Mouse (Mus musculus) lung, postnatal 0 days (tissue): ENCODE data around the gene Lcmt1. TPM values are rescaled to one million over a fixed set of nuclear protein-coding genes. Genes with fewer than 3 reads are reported as not detected.
A peak's percentile ranks its signal among the peaks of the same experiment; 100 is the strongest.

Experiments
- ATAC-seq: fragments of 200-750 bp; cut with Nextera tagmentation; 2 replicates; pipeline ENCODE4 v1.8.0; 2017; ENCODE audit warnings: moderate library complexity
- DNase-seq: peaks from one replicate; pipeline ENCODE4 v3.0.0-alpha.2; 2016; ENCODE audit warnings: low spot score
- H3K27ac ChIP-seq: fragments of 300-500 bp; sonication (generic); 2 replicates; pipeline ENCODE4 v1.5.1; 2014; ENCODE audit warnings: antibody characterized with exemption, mild to moderate bottlenecking, low read length, mixed read lengths
- H3K27me3 ChIP-seq: fragments of 300-500 bp; sonication (generic); replicated peaks from 2 replicates; pipeline ENCODE4 v1.6.1; 2014; ENCODE audit warnings: low read length, mixed read lengths; ENCODE audit not compliant: insufficient read depth
- H3K36me3 ChIP-seq: fragments of 300-500 bp; sonication (generic); 2 replicates; pipeline ENCODE4 v1.6.1; 2014; ENCODE audit warnings: low read length, mixed read lengths; ENCODE audit not compliant: insufficient read depth
- H3K4me1 ChIP-seq: fragments of 300-500 bp; sonication (generic); 2 replicates; pipeline ENCODE4 v1.6.1; 2014; ENCODE audit warnings: antibody characterized with exemption, low read depth, low read length, mixed read lengths; ENCODE audit not compliant: insufficient read depth
- H3K4me2 ChIP-seq: fragments of 300-500 bp; sonication (generic); replicated peaks from 2 replicates; pipeline ENCODE4 v1.6.1; 2014; ENCODE audit warnings: low read depth, mild to moderate bottlenecking, low read length, moderate library complexity, mixed read lengths
- H3K4me3 ChIP-seq: fragments of 300-500 bp; sonication (generic); 2 replicates; pipeline ENCODE4 v1.5.1; 2014; ENCODE audit warnings: low read depth, low read length
- H3K9ac ChIP-seq: fragments of 300-500 bp; sonication (generic); replicated peaks from 2 replicates; pipeline ENCODE4 v1.6.1; 2014; ENCODE audit warnings: low read depth, mild to moderate bottlenecking
- H3K9me3 ChIP-seq: fragments of 300-500 bp; sonication (generic); 2 replicates; pipeline ENCODE4 v1.6.1; 2016; ENCODE audit warnings: low read length, mixed read lengths
- CTCF ChIP-seq: IDR thresholded peaks from 2 replicates; pipeline ENCODE4 v1.5.1; 2016; ENCODE audit warnings: antibody characterized with exemption, mild to moderate bottlenecking
- EP300 ChIP-seq: IDR thresholded peaks from 2 replicates; pipeline ENCODE4 v1.6.1; 2016; ENCODE audit warnings: antibody characterized with exemption, mild to moderate bottlenecking, control low read depth
- WGBS: fragments of 180-500 bp; shearing (Covaris S2); extraction: QIAGEN DNeasy Blood & Tissue Kit; methylation state at CpG from one replicate; pipeline ENCODE4 v1.1.7; 2014; 5-methylcytosine and 5-hydroxymethylcytosine counted together
- polyA plus RNA-seq: library from polyadenylated mRNA; unstranded; fragments of >200 nt; fragmentation: Nextera tagmentation; extraction: Ambion mirVana; gene quantifications from 2 replicates; pipeline ENCODE4 v1.2.1, GENCODE M21; 2015

The Lcmt1 gene
- polyA plus RNA-seq: 24.4 and 26.0 TPM in 2 replicates

DNA sequence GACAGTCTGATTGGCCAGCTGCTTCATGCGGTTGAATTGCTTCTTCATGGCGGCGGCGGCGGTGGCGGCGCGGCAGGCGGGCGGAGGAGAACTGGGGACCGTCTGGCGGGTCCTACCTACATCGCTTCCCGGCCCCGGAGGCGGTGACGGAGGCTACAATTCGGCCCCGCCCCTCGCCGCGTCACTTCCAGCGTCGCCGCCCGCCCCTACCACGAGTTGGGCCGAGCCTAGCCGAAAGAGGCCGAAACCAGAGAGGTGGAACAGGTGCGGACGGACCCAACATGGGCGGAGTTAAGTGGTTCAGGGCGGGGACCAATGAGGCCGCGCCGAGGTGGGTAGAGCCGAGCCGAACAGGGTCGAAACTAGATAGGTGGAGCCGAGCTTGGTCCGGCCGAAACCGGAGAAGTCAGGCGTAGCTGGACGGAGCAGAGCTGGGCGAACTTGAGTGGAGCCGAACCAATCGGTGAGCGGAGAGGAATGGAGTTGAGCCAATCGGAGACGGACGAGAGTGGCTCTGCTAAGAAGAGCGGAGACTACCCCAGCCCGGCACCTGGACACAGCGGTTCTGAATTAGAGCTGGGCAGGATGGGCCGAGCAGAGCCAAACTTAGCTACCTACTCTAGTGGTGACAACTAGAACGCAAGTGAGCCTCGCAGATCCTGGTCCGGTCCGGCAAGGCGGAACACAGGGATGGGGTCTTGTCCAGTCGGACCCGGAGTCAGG, at the start of gene Lcmt1, which contains the start of gene Arhgap17:
Gene Lcmt1 (plus strand): TSS at position 26 of the 723 bp plus-strand sequence.
Gene Arhgap17 (minus strand): TSS at position 157 of the 723 bp plus-strand sequence.
- TF ChIP-seq CTCF (peak; percentile 27), EP300 (no peak)
- Histone ChIP-seq H3K27me3 (no peaks in the 10 kb centered on the region), H3K9ac (peak within 1 kb of the TSS; percentile 84), H3K4me1 (peaks cover 5% of the 10 kb centered on the region; the same call in 1 of the 2 replicates), H3K36me3 (no peaks in the 10 kb centered on the region), H3K27ac (peak within 1 kb of the TSS; percentile 90), H3K4me3 (peak within 1 kb of the TSS; percentile 94), H3K4me2 (peak within 1 kb of the TSS; percentile 91), H3K9me3 (no peaks in the 10 kb centered on the region)
- under 1% methylated on average over 58 of the region's 64 CpGs for WGBS
- ATAC-seq: peak; percentile 95
- DNase-seq: peak; percentile 99

DNA sequence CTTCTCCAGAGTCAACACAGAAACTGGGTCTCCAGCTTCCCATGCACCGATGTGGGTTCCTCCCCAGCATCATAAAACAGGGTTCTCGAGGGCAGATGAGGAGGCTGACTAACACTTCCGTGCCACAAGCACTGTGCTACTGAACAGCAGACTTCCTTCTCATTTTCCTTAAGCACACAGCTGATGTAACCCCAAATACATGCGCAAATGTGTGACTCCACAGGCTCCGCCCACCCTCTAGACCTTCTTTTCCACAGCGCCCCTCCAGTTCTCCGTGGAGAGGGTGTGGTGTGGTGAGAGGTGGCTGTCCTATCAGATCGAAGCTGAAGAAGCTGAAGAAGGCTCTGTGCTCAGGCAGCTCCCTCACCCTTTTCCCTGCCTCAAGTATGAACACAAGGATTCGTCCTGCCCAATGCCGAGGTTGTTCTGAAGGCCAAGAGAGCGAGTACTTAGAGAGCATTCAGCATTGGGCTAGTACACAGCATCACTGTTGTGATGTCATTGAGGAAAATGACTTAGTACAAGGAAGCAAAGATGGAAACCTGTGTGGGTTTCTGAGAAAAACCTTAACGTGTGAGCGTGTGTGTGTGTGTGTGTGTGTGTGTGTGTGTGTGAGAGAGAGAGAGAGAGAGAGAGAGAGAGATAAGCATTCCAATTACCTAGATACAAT, 47.0 kb upstream of the Lcmt1 start:
- peak; percentile 85 for ATAC-seq
- Histone ChIP-seq H3K36me3 (peaks cover 20% of the 10 kb centered on the region; the same call in 1 of the 2 replicates), H3K9ac (no peak overlapping the region), H3K4me3 (no peak overlapping the region), H3K27ac (peak overlapping the region; percentile 3), H3K4me2 (no peak overlapping the region), H3K27me3 (no peaks in the 10 kb centered on the region), H3K9me3 (no peaks in the 10 kb centered on the region), H3K4me1 (no peaks in the 10 kb centered on the region)
- peak; percentile 90 for DNase-seq
- WGBS: 56% methylated on average over 13 of the region's 13 CpGs
- TF ChIP-seq EP300 (no peak), CTCF (peak; percentile 10; the same call in 1 of the 2 replicates)

DNA sequence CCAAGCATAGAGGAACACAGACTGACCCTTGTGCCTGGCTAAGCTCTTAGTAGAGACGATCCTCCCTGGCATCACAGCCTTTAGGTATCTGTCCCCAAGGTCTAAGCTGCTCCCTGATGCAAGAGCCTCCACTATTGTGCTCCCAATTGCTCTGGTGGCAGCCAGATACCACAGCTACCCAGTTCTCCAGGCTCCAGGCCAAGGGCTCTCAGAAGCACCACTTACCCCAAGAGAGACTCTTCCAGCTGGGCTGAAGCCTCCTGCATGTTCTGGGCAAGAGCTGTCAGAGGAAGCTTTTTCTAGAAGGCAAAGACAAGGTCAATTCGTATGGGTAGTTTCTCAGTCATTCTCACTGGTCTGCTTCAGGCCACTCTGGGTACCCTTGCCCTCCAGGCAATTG, 46.2 kb upstream of the Lcmt1 start:
- peak; percentile 63 for ATAC-seq
- Histone ChIP-seq H3K9me3 (no peaks in the 10 kb centered on the region), H3K4me1 (no peaks in the 10 kb centered on the region), H3K36me3 (peaks cover 20% of the 10 kb centered on the region; the same call in 1 of the 2 replicates), H3K27ac (peak overlapping the region; percentile 57; the same call in 1 of the 2 replicates), H3K4me3 (no peak overlapping the region), H3K9ac (no peak overlapping the region), H3K27me3 (no peaks in the 10 kb centered on the region), H3K4me2 (no peak overlapping the region)
- DNase-seq: peak; percentile 67
- WGBS: 63% methylated on average over 2 of the region's 2 CpGs
- TF ChIP-seq EP300 (peak; percentile 21; the same call in 1 of the 2 replicates), CTCF (no peak)

DNA sequence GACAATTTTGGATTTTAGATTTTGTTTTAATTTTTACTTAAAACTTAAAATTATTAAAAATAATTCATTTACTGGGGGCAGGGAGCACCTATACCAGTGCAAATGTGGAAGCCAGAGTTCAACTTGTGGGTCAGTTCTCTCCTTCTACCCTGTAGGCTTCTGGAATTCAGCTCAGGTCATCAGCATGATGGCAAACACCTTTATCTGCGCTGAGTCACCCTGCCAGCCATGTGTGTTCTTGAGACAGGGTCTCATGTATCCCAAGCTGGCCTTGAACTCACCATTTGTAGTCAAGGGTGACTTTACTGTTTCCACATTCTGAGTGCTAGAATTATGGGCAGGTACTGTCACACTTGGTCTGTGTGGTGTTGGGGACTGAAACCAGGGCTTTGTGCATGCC, 45.5 kb upstream of the Lcmt1 start:
- H3K36me3 ChIP-seq: peaks cover 18% of the 10 kb centered on the region; the same call in 1 of the 2 replicates
- ATAC-seq: no peak

DNA sequence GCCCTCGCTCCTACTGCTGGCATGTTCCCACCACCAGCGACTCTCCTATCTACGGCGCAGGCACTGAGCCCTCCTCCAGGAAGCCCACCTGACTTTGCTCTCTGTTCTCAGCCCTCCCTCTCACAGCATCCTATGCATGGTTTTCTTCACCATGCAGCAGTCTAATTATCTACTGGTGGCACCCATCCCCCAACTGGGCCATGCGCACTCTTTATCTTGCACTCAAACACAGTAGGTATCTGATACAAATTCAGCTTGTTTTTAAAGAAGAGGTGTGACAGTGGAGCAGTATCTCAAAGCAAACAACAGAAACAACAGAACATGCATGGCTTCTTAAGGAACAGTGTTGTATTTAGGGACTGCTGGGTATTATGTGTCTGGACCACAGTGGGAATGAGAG, 43.5 kb upstream of the Lcmt1 start:
- DNase-seq: no peak
- ATAC-seq: no peak
- peaks cover 16% of the 10 kb centered on the region; the same call in 1 of the 2 replicates for H3K36me3 ChIP-seq
- no peak overlapping the region for H3K27ac ChIP-seq
- H3K4me1 ChIP-seq: no peaks in the 10 kb centered on the region
- TF ChIP-seq EP300 (no peak), CTCF (no peak)
- no peak overlapping the region for H3K4me3 ChIP-seq
- no peaks in the 10 kb centered on the region for H3K27me3 ChIP-seq
- H3K4me2 ChIP-seq: no peak overlapping the region
- 93% methylated on average over 5 of the region's 5 CpGs for WGBS
- H3K9ac ChIP-seq: no peak overlapping the region
- no peaks in the 10 kb centered on the region for H3K9me3 ChIP-seq

More for the DNA sequence above, 45.5 kb upstream of the Lcmt1 start:
- no peak for TF ChIP-seq CTCF
- no peak for TF ChIP-seq EP300
- no peak for DNase-seq
- H3K4me1 ChIP-seq: no peaks in the 10 kb centered on the region
- H3K9ac ChIP-seq: no peak overlapping the region
- no peak overlapping the region for H3K27ac ChIP-seq
- H3K9me3 ChIP-seq: no peaks in the 10 kb centered on the region
- no peak overlapping the region for H3K4me3 ChIP-seq
- no peaks in the 10 kb centered on the region for H3K27me3 ChIP-seq
- H3K4me2 ChIP-seq: no peak overlapping the region
- WGBS: 86% methylated on average over 1 of the region's 1 CpGs

DNA sequence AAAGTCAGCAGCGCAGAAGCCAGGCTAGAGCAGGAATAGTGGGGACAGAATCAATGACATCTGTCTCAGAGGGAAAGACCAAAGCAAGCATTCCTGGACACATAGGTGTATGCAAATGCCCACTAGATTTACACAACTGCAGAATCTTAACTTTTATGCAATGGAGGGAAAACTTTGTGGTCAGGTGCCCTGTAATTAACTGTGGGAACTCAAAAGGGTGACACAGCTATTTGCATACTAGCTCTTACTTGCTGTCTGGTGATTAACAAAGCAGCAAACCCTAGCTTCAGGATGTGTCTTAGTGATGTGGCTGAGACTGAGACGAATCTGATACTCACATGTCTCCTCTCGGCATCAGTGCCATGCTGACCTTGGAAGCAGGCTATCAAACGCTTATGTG, 42.7 kb upstream of the Lcmt1 start:
- no peak overlapping the region for H3K27ac ChIP-seq
- no peaks in the 10 kb centered on the region for H3K4me1 ChIP-seq
- H3K36me3 ChIP-seq: peaks cover 16% of the 10 kb centered on the region; the same call in 1 of the 2 replicates
- no peak overlapping the region for H3K4me2 ChIP-seq
- DNase-seq (no peak), ATAC-seq (no peak)
- no peaks in the 10 kb centered on the region for H3K9me3 ChIP-seq
- no peaks in the 10 kb centered on the region for H3K27me3 ChIP-seq
- WGBS: 78% methylated on average over 4 of the region's 4 CpGs
- no peak overlapping the region for H3K9ac ChIP-seq
- H3K4me3 ChIP-seq: no peak overlapping the region
- no peak for TF ChIP-seq EP300
- no peak for TF ChIP-seq CTCF
